Mouse (Mus musculus) spleen, adult 12 weeks (tissue): ENCODE data around the gene Fam166a.
"Not testable (repeated sequence)": the region's sequence is repeated elsewhere in the genome, so short reads cannot be mapped to it uniquely, and the experiment has no call there.

ENCODE experiments used
- DNase-seq: peaks from one replicate; pipeline ENCODE4 v3.0.0; 2022; ENCODE audit warnings: low spot score

Gene Fam166a

GRCm38 (mm10) chr2:25242101-25242506 is 23.6 kb downstream of the Fam166a start, which contains the start of the genes Rnf208 and Cysrt1:
Rnf208 (plus strand) TSS chr2:25242255.
Cysrt1 (minus strand) TSS chr2:25242452.
- DNase-seq, result no peak

GRCm38 (mm10) chr2:25243342-25243741 is 24.8 kb downstream of the Fam166a start:
- no peak for DNase-seq

- no peak for DNase-seq
These were observed 25.6 kb downstream of the Fam166a start for GRCm38 (mm10) chr2:25244144-25244543.

- no peak for DNase-seq
These were observed 27.9 kb downstream of the Fam166a start, which contains the start of gene AL732309.1 for GRCm38 (mm10) chr2:25246183-25247072. AL732309.1 (minus strand) TSS chr2:25246863.

DNA sequence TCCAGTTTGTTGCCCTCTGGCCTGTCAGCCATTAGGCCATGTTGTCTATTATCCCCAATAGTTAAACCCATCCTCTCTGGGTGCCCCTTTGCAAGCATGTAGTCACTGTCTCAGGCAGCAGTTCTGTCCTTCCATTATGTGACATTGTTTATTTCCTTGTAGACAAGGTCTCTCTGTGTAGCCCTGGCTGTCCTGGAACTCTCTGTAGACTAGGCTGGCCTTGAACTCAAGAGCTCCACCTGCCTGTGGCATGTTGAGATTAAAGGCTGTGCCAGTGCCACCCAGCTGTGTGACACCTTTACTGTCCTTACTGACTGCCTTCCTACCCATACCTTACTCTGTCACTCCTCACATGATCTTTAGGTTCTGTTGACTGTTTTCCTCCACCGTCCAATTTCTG is 33.8 kb downstream of the Fam166a start:
- no peak for DNase-seq

DNA sequence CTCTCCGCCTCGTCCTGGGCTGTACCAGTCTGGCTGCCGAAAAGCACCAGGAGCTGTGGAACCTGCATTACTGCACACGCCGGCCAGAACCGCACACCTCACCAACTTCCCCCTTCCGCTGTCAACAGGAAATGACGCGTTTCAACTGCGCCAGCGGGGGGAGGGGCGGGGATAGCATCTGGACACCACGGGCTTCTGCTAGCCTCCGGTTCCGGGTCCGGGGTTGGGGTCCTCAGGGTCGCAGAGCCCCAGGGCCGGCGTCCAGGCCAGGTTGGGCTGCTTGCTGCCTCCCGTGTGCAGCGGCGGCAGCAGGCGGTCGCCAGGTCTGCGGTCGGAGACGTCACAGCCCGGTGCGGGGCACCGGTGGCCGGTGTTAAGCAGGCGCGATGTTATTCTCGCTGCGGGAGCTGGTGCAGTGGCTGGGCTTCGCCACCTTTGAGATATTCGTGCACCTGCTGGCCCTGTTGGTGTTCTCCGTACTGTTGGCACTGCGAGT is 36.8 kb downstream of the Fam166a start, which contains the start of gene Tmem203:
TSS of gene Tmem203 (plus strand) at position 156 of the 496 bp plus-strand sequence.
- DNase-seq, result peak; percentile 93

GRCm38 (mm10) chr2:25256443-25257109 is 38.0 kb downstream of the Fam166a start:
- peak; percentile 46 for DNase-seq

DNA sequence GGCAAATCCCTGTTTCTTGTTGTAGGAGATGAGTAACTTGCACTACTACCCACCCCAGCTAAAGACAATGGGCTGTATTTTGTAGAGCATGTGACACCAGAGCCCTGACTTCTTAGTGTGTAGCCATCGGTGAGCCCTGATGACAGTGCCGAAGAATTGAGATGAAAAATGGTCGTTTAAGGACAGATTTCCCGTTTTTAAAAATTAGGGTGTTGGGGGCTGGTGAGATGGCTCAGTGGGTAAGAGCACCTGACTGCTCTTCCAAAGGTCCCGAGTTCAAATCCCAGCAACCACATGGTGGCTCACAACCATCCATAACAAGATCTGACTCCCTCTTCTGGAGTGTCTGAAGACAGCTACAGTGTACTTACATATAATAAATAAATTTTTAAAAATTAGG is 38.7 kb downstream of the Fam166a start:
- DNase-seq, result not testable (repeated sequence)

GRCm38 (mm10) chr2:25258887-25259286 is 40.3 kb downstream of the Fam166a start:
- DNase-seq, result no peak

GRCm38 (mm10) chr2:25261870-25262269 is 43.3 kb downstream of the Fam166a start:
- DNase-seq, result no peak

DNA sequence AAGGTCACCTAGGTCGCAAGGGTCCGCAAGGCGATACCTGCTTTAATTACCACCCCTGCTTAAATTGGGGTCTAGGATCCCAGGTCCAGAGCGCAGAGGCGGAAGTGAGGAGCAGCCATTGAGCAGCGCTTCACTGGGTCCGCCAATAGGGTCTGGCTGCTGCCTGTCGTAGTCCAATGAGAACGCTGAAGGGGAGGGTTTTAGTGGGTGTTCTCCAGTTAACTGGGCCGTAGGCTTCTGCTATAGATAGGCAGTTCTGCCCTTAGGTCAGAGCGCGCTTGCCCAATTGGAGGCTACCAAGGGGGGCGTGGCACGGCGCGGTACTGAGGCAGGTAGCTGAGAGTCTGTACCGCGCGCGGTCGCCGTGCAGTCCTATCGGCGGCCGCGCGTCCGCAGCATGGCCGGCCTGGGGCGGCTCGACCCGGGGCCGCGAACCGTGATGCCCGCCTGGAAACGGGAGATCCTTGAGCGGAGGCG is 43.8 kb downstream of the Fam166a start, which contains the start of gene Tprn:
TSS of gene Tprn (plus strand) at position 328 of the 477 bp plus-strand sequence.
- peak; percentile 90 for DNase-seq

DNA sequence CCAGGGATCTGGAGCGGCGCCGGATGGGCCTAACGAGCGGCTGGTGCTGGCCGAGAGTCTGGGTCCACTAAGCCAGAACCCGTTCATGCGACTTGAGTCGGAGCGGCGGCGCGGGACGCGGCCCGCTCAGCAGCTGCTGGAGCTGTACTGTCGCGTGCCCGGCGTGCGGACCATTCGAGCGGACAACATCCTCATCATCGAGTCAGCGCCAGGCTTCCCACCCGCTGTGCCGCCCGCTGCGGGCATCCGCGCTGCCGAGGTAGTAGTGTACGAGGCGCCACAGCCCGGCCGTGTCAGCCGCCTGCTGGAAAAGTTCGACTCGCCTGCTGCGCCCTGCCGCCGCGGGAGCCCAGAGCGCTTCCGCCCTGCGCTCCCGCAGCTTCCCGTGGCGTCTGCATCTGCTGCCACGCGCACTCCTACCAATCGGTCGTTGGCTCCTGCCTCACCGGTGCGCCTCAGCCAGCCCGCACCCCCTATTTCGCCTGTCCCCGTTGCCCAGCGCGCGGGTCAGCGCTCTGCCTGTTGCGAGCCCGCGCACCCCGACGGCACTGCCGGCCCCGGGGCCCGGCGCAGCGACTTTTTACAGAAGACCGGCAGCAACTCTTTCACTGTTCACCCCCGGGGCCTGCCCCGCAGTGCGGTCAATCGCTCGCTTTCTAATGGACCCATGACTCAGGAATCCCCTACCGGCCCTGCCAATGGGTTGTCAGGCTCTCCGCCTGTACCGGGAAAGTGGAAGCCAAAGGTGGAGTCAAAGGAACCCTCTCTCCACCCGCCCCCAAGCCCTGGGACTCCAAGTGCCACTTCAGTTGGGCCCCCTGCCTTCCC is 44.5 kb downstream of the Fam166a start:
- peak; percentile 25 for DNase-seq

DNA sequence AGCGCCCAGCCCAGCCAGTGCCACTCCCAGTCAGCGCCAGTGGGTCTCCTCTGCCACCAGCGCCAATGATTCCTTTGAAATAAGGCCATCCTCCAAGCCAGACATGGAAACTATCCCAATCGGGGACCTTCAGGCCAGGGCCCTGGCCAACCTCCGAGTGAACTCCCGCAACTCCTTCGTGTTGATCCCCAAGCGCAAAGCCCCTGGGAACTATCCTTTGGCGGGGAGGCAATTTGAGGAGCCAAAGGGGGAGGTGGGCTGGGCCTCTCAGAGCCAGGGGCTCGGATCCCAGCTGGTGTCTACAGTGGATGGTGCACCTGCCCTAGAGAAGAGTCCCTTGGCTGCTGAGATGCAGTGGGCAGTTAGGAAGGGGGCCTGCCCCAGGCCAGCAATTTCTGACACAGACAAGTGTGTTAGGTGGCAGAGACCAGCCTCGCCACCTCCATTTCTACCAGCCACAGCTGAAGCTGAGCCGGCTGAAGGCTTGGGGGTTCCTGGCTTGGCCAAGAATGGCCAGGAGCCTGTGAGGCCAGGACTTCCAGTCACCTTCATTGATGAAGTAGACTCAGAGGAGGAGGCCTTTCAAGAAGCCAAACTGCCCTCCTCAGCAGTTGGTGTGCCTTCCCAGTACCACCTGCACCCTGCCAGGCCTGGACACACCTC is 45.2 kb downstream of the Fam166a start:
- DNase-seq, result no peak

DNA sequence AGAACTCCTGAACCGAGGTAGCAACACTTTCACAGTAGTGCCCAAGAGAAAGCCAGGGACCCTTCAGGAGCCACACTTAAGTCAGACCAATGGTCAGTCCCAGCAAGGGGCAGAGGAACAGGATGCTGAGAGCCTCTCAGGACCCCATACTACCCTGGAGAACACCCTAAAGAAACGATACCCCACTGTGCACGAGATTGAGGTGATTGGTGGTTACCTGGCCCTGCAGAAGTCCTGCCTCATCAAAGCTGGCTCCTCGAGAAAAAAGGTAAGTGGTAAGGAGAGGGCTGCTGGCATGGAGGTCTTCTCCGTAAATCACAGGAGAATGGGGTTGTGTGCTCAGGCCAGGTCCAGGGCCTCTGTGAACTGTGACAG is 45.7 kb downstream of the Fam166a start:
- no peak for DNase-seq

DNA sequence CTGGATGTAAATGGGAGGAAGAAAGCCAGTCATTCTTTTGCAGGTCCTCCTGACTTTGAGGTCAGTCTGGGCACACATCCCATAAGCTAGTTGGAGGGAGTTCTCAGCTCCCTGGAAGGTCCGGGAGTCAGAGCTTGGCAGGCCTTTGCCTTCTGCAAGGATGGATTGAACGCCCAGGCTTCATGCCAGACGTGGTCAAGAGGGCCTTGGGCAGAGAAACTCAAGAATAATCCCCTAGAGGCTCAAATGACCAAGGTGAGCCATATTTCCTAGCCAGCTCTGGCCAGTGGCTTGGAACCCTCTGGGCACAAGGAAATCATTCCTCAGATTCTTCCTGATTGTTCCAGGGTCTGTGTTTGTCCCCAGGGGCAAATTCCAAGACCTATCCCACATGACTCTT is 46.3 kb downstream of the Fam166a start:
- DNase-seq, result no peak

- DNase-seq, result no peak
These were observed 47.5 kb downstream of the Fam166a start for GRCm38 (mm10) chr2:25265897-25266656.

DNA sequence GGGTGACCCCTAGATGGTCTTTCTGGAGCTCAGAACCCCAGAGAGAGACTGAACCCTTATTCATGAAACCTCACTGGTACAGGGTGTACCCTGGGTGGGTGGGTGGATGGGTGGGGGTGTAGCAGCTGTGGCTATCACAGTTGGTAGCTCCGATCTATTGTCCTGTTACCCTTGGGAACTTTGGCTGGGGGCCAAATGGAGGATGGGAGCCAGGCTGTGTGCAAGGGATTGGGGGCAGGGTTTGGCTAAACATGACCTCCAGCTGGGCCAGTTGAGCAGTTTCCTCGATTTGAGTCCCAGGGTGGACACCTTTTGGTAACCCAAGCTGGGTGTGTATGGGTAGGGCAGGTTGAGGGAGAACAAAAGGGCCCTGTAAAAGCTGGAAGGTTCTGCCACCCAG is 48.2 kb downstream of the Fam166a start:
- DNase-seq, result no peak

DNA sequence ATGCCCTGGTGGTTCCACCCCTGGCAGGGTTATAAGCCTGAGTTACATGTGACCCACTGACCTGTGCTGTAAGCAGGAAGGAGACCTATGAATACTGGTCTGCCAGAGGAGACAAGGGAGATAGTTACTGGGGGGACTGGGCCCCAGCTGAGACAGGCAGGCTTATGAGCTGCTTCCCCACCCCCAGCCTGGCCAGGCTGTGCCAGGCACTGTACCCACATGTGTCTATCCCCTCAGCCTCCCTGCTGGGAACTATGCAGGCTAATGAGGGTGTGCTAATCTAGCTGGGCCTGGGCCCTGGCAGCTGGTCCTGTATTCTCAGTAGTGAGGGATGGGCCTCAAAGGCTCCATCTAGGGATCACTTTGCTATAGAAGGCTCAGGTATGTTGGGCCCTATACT is 48.7 kb downstream of the Fam166a start:
- DNase-seq, result no peak

GRCm38 (mm10) chr2:25267746-25268309 is 49.3 kb downstream of the Fam166a start:
- no peak for DNase-seq
